Mouse (Mus musculus) MEL (cell line): ENCODE results near the gene Scn1b. TPM values are rescaled to one million over a fixed set of nuclear protein-coding genes. Genes with fewer than 3 reads are reported as not detected.

ENCODE experiments used
- DNase-seq: peaks from one replicate; pipeline ENCODE4 v3.0.0; 2011; ENCODE audit warnings: low read depth, low spot score
- H3K27ac ChIP-seq: 2 replicates; pipeline ENCODE4 v1.5.1; 2012; ENCODE audit warnings: low read depth, mild to moderate bottlenecking, control low read depth, low read length, moderate library complexity; ENCODE audit not compliant: control insufficient read depth
- H3K27me3 ChIP-seq, 2 experiments: fragments of 150-350 bp in 1 of 2; sonication (generic) in 1 of 2; 2 replicates each; pipeline ENCODE4 v1.6.1; 2012; ENCODE audit warnings: low read length in 2 of 2, mild to moderate bottlenecking in 2 of 2, improper control_type of control experiment in 1 of 2, moderate library complexity in 1 of 2; ENCODE audit not compliant: insufficient read depth in 2 of 2, control insufficient read depth in 1 of 2
- H3K36me3 ChIP-seq, 2 experiments: 2 replicates each; pipeline ENCODE4 v1.6.1; 2012 to 2014; ENCODE audit warnings: low read length in 2 of 2, improper control_type of control experiment in 1 of 2, inconsistent platforms in 1 of 2, mild to moderate bottlenecking in 1 of 2; ENCODE audit not compliant: insufficient read depth in 2 of 2, control insufficient read depth in 1 of 2
- H3K4me1 ChIP-seq, 2 experiments: fragments of 150-350 bp in 1 of 2; sonication (generic) in 1 of 2; 2 replicates each; pipeline ENCODE4 v1.6.1; 2012; ENCODE audit warnings: low read length in 2 of 2, improper control_type of control experiment in 1 of 2, mild to moderate bottlenecking in 1 of 2; ENCODE audit not compliant: insufficient read depth in 2 of 2, control insufficient read depth in 1 of 2
- H3K4me3 ChIP-seq, 2 experiments: fragments of 150-350 bp in 1 of 2; sonication (generic) in 1 of 2; 2 replicates each; pipeline ENCODE4 v1.5.1; 2012; ENCODE audit warnings: low read depth in 2 of 2, low read length in 2 of 2, mild to moderate bottlenecking in 2 of 2, moderate library complexity in 2 of 2, control low read depth in 1 of 2, improper control_type of control experiment in 1 of 2; ENCODE audit not compliant: control insufficient read depth in 1 of 2, insufficient read depth in 1 of 2
- H3K79me2 ChIP-seq: 2 replicates; pipeline ENCODE4 v1.6.1; 2012; ENCODE audit warnings: mild to moderate bottlenecking, low read length, moderate library complexity; ENCODE audit not compliant: control insufficient read depth, poor library complexity, insufficient read depth
- H3K9ac ChIP-seq: 2 replicates; pipeline ENCODE4 v1.6.1; 2012; ENCODE audit warnings: low read depth, mild to moderate bottlenecking, control low read depth, low read length, moderate library complexity; ENCODE audit not compliant: control insufficient read depth, poor library complexity, severe bottlenecking
- H3K9me3 ChIP-seq: fragments of 150-350 bp; sonication (generic); replicated peaks from 2 replicates; pipeline ENCODE4 v1.6.1; 2012; ENCODE audit warnings: mild to moderate bottlenecking, low read length, improper control_type of control experiment, moderate library complexity; ENCODE audit not compliant: insufficient read depth
- CHD1 ChIP-seq: IDR thresholded peaks from 2 replicates; pipeline ENCODE4 v1.6.1; 2012; ENCODE audit warnings: low read depth, mild to moderate bottlenecking, inconsistent platforms, low read length, improper control_type of control experiment
- ELF1 ChIP-seq: IDR thresholded peaks from 2 replicates; pipeline ENCODE4 v1.6.1; 2014; ENCODE audit warnings: low read depth, mild to moderate bottlenecking, inconsistent platforms, low read length, improper control_type of control experiment, moderate library complexity
- GATA1 ChIP-seq: IDR thresholded peaks from 2 replicates; pipeline ENCODE4 v1.6.1; 2011; ENCODE audit warnings: low read depth, low read length, improper control_type of control experiment
- MAX ChIP-seq: IDR thresholded peaks from 2 replicates; pipeline ENCODE4 v1.6.1; 2011; ENCODE audit warnings: low read length, improper control_type of control experiment
- MEF2A ChIP-seq: IDR thresholded peaks from 2 replicates; pipeline ENCODE4 v1.6.1; 2014; ENCODE audit warnings: low read depth, mild to moderate bottlenecking, inconsistent platforms, low read length, improper control_type of control experiment; ENCODE audit not compliant: poor library complexity, insufficient replicate concordance, severe bottlenecking; ENCODE audit errors: extremely low read depth
- MYB ChIP-seq: IDR thresholded peaks from 2 replicates; pipeline ENCODE4 v1.6.1; 2011; ENCODE audit warnings: mild to moderate bottlenecking, low read depth, low read length, improper control_type of control experiment
- NRF1 ChIP-seq: IDR thresholded peaks from 2 replicates; pipeline ENCODE4 v1.6.1; 2014; ENCODE audit warnings: low read depth, mild to moderate bottlenecking, inconsistent platforms, low read length, improper control_type of control experiment, moderate library complexity; ENCODE audit not compliant: poor library complexity, insufficient read depth, severe bottlenecking
- POLR2A ChIP-seq, 2 experiments: IDR thresholded peaks; 2 replicates each; pipeline ENCODE4 v1.6.1; 2011 to 2012; ENCODE audit warnings: low read length in 2 of 2, mild to moderate bottlenecking in 2 of 2, control low read depth in 1 of 2, improper control_type of control experiment in 1 of 2, low read depth in 1 of 2, moderate library complexity in 1 of 2; ENCODE audit not compliant: control insufficient read depth in 1 of 2, insufficient read depth in 1 of 2, poor library complexity in 1 of 2
- SIN3A ChIP-seq: IDR thresholded peaks from 2 replicates; pipeline ENCODE4 v1.6.1; 2012; ENCODE audit warnings: low read length, improper control_type of control experiment, inconsistent platforms
- SMC3 ChIP-seq: IDR thresholded peaks from 2 replicates; pipeline ENCODE4 v1.6.1; 2011; ENCODE audit warnings: low read depth, low read length, improper control_type of control experiment
- UBTF ChIP-seq: IDR thresholded peaks from 2 replicates; pipeline ENCODE4 v1.6.1; 2012; ENCODE audit warnings: low read depth, mild to moderate bottlenecking, inconsistent platforms, low read length, improper control_type of control experiment, moderate library complexity, borderline replicate concordance; ENCODE audit not compliant: insufficient read depth
- USF1 ChIP-seq: IDR thresholded peaks from 2 replicates; pipeline ENCODE4 v1.6.1; 2014; ENCODE audit warnings: low read depth, mild to moderate bottlenecking, inconsistent platforms, low read length, improper control_type of control experiment, moderate library complexity
- USF2 ChIP-seq, 2 experiments: IDR thresholded peaks; 2 replicates each; pipeline ENCODE4 v1.6.1; 2011 to 2012; ENCODE audit warnings: improper control_type of control experiment in 2 of 2, low read length in 2 of 2, borderline replicate concordance in 1 of 2, inconsistent platforms in 1 of 2, low read depth in 1 of 2, mild to moderate bottlenecking in 1 of 2; ENCODE audit not compliant: insufficient read depth in 1 of 2
- ZC3H11A ChIP-seq: IDR thresholded peaks from 2 replicates; pipeline ENCODE4 v1.6.1; 2012; ENCODE audit warnings: low read depth, mild to moderate bottlenecking, inconsistent platforms, low read length, improper control_type of control experiment
- ZKSCAN1 ChIP-seq: IDR thresholded peaks from 2 replicates; pipeline ENCODE4 v1.6.1; 2012; ENCODE audit warnings: low read depth, mild to moderate bottlenecking, inconsistent platforms, low read length, improper control_type of control experiment, moderate library complexity
- ZNF384 ChIP-seq: IDR thresholded peaks from 2 replicates; pipeline ENCODE4 v1.6.1; 2012; ENCODE audit warnings: low read depth, mild to moderate bottlenecking, inconsistent platforms, low read length, improper control_type of control experiment
- polyA plus RNA-seq, 2 experiments: library from polyadenylated mRNA; stranded (reverse) in 1 of 2; unstranded in 1 of 2; fragments of >175 nt in 1 of 2; fragments of >200 nt in 1 of 2; gene quantifications; 2 replicates each; pipeline versions ENCODE4 v1.2.1 to v1.2.4; 2012; ENCODE audit warnings: low replicate concordance in 2 of 2, low read depth in 1 of 2; ENCODE audit not compliant: insufficient read length in 2 of 2, insufficient read depth in 1 of 2, missing spikeins in 1 of 2
- total RNA-seq: library from RNA; depleted of rRNA; stranded (reverse); fragments of 300-350 nt; gene quantifications from 2 replicates; pipeline ENCODE4 v1.2.3, GENCODE M21; 2012

Gene Scn1b
- total and polyA plus RNA-seq, 3 experiments: not detected

GRCm38 (mm10) chr7:31124381-31124780 is 2.4 kb downstream of the Scn1b start:
- Histone ChIP-seq H3K36me3 (no peaks in the 10 kb centered on the region), H3K9ac (no peak overlapping the region), H3K27me3 (no peaks in the 10 kb centered on the region), H3K27ac (no peak overlapping the region), H3K79me2 (no peaks in the 10 kb centered on the region), H3K4me3 (no peak overlapping the region), H3K4me1 (no peaks in the 10 kb centered on the region), H3K9me3 (no peaks in the 10 kb centered on the region)
- no peak for DNase-seq
- TF ChIP-seq MYB (no peak), GATA1 (no peak), POLR2A (IDR thresholded peaks at IDR 0.05; ENCODE audit: control insufficient read depth in 1 of 2, insufficient read depth in 1 of 2, low read depth in 1 of 2, low read length in 2 of 2, poor library complexity in 1 of 2) (no peak), ZC3H11A (no peak), NRF1 (no peak), ELF1 (no peak), SMC3 (no peak), ZKSCAN1 (no peak), UBTF (no peak), MEF2A (no peak), ZNF384 (no peak), SIN3A (no peak), USF2 (IDR thresholded peaks at IDR 0.05; ENCODE audit: borderline replicate concordance in 1 of 2, insufficient read depth in 1 of 2, low read depth in 1 of 2, low read length in 2 of 2) (no peak)

- no peak for DNase-seq
- H3K27me3 ChIP-seq: no peaks in the 10 kb centered on the region
- H3K36me3 ChIP-seq: no peaks in the 10 kb centered on the region
- no peak overlapping the region for H3K27ac ChIP-seq
- no peaks in the 10 kb centered on the region for H3K9me3 ChIP-seq
- H3K4me3 ChIP-seq: no peak overlapping the region
- no peaks in the 10 kb centered on the region for H3K4me1 ChIP-seq
- H3K9ac ChIP-seq: no peak overlapping the region
- H3K79me2 ChIP-seq: no peaks in the 10 kb centered on the region
- no peak for TF ChIP-seq SIN3A
- no peak for TF ChIP-seq USF1
- TF ChIP-seq UBTF: no peak
- TF ChIP-seq CHD1: no peak
- TF ChIP-seq MAX: no peak
Observed at GRCm38 (mm10) chr7:31123697-31124096, 3.1 kb downstream of the Scn1b start.
